Mouse (Mus musculus): ENCODE measurements around the gene Cutal. TPM values are rescaled to one million over a fixed set of nuclear protein-coding genes. Genes with fewer than 3 reads are reported as not detected.
A peak's percentile ranks its signal among the peaks of the same experiment; 100 is the strongest.

Gene Cutal
- polyA plus RNA-seq, 1 experiment: not detected

DNA sequence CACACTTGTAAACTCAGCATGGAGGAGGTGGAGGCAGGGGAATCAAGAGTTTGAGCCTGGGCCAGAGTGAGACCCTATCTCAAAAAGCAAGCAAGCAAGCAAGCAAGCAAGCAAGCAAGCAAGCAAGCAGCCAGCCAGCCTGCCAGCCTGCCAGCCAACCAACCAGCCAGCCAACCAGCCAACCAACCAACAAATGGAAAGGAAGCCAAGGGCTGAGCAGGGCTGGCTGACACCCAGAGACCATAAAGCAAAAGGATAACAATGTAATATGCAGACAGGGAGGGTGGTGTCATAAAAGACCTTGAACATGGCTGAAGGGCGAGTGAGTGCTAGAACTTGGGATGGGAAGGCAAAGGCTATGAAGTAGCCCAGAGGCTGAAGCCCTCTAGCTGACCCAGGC is 26.2 kb downstream of the Cutal start:
- H3K4me3 ChIP-seq (ENCODE audit: insufficient read depth, low read depth, low read length): no peak overlapping the region
- H3K4me1 ChIP-seq (ENCODE audit: control insufficient read depth, insufficient read depth, low read length): peaks cover 9% of the 10 kb centered on the region
- 78% methylated on average over 1 of the region's 1 CpGs for WGBS
- no peak overlapping the region for H3K27ac ChIP-seq (ENCODE audit: insufficient read depth, low read depth, low read length)
- no peak for TF ChIP-seq CTCF (IDR thresholded peaks at IDR 0.05; ENCODE audit: insufficient read depth, low read depth, low read length)
- no peak for TF ChIP-seq POLR2A (IDR thresholded peaks at IDR 0.05; ENCODE audit: insufficient read depth, low read depth, low read length)

DNA sequence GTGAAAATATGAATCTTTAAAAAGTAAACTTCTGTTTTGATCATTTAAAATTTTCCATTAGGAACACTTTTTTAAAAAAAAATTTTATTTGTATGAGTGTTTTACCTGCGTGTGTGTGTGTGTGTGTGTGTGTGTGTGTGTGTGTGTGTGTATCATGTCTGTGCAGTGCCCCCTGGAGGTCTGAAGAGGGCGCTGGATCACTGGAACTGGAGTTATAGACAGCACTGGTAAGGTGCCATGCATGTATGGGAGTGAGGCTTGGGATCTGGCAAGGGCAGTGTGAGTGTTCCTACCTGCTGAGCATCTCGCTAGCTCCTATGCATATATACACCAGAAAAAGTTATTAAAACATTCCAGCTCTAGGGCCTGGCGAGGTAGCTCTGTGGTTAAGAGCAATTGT is 27.5 kb downstream of the Cutal start:
- Histone ChIP-seq H3K4me3 (ENCODE audit: insufficient read depth, low read depth, low read length) (no peak overlapping the region), H3K4me1 (ENCODE audit: control insufficient read depth, insufficient read depth, low read length) (peaks cover 9% of the 10 kb centered on the region), H3K27ac (ENCODE audit: insufficient read depth, low read depth, low read length) (no peak overlapping the region)
- TF ChIP-seq POLR2A (IDR thresholded peaks at IDR 0.05; ENCODE audit: insufficient read depth, low read depth, low read length) (no peak), CTCF (IDR thresholded peaks at IDR 0.05; ENCODE audit: insufficient read depth, low read depth, low read length) (no peak)
- WGBS: 79% methylated on average over 4 of the region's 4 CpGs

DNA sequence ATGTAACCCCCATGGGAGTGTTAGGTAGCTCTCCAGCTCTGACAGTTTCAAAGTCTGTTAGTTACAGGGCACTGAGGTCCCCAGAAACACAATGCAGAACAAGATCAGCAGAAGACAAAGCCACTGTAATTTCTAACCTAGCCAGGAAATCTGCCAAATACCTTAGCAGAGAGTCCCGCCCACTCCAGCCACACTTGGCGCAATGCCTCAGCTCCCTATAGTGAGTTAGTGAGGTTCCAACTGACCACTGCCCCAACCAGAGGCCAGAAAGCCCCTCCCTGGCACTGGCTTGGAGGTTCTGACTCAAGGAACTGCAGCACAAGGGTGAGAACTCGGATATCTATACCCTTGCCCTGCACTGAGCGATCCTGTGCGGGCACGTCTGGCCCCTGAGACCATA is 28.5 kb downstream of the Cutal start:
- no peak overlapping the region for H3K27ac ChIP-seq (ENCODE audit: insufficient read depth, low read depth, low read length)
- H3K4me1 ChIP-seq (ENCODE audit: control insufficient read depth, insufficient read depth, low read length): peaks cover 9% of the 10 kb centered on the region
- no peak overlapping the region for H3K4me3 ChIP-seq (ENCODE audit: insufficient read depth, low read depth, low read length)
- WGBS: 88% methylated on average over 6 of the region's 6 CpGs
- TF ChIP-seq POLR2A (IDR thresholded peaks at IDR 0.05; ENCODE audit: insufficient read depth, low read depth, low read length) (no peak), CTCF (IDR thresholded peaks at IDR 0.05; ENCODE audit: insufficient read depth, low read depth, low read length) (no peak)

DNA sequence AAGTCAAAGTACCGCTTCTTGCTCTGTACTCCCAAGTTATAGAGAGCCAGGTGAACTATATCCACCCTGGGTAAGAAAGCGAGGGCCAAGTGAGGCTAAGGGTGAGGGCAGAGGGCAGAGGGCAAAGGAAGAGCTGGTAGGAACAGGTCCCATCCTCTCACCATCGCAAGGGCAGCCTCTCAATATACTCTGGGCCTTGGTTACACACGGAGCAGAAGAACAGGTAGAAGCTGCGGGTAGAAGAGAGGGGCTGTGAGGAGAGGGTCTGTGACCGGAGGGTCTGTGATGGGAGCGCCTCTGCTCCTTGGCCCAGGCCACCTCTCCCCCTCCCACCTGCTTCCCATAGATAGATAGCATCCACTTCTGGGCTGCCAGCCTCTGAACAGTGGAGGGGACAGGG is 29.0 kb downstream of the Cutal start:
- Histone ChIP-seq H3K4me1 (ENCODE audit: control insufficient read depth, insufficient read depth, low read length) (peaks cover 9% of the 10 kb centered on the region), H3K4me3 (ENCODE audit: insufficient read depth, low read depth, low read length) (no peak overlapping the region), H3K27ac (ENCODE audit: insufficient read depth, low read depth, low read length) (no peak overlapping the region)
- TF ChIP-seq POLR2A (IDR thresholded peaks at IDR 0.05; ENCODE audit: insufficient read depth, low read depth, low read length) (no peak), CTCF (IDR thresholded peaks at IDR 0.05; ENCODE audit: insufficient read depth, low read depth, low read length) (no peak)
- WGBS: 95% methylated on average over 7 of the region's 7 CpGs

DNA sequence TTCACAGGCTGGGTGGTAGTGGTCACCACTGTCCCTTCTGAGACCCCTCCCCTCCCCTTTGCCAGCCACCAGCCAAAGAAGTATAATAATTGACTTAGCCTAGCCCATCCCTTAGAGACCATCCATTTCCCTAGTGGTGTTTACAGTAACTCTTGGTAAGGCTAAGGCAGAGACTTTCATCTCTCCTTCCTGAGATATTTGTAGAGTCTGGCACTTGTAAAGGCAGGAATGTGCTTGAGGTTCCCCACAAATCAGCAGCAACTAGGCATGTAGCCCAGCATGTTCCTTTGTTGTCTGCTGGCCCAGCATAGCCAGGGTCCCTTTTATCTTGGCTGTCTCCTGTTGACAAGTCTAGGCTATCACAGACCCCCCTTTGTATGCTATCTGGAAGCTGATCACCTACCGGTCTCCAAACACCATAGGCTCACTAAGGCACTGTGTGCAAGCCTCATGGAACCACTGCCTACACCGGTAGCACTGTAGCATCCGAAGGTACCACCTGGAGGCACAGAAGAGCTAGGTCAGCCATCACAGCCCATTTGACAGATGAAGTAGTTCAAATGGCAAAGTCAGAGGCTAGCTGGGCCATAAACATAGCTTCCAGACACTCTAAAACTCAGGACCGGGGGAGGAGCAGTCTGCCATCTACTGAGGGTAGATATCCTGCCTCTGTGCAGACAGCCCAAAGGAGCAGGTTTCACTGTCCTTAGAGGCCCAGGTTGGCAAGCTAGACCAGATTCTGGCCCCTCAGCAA is 29.6 kb downstream of the Cutal start:
- WGBS: 66% methylated on average over 4 of the region's 4 CpGs
- Histone ChIP-seq H3K27ac (ENCODE audit: insufficient read depth, low read depth, low read length) (no peak overlapping the region), H3K4me1 (ENCODE audit: control insufficient read depth, insufficient read depth, low read length) (peaks cover 9% of the 10 kb centered on the region), H3K4me3 (ENCODE audit: insufficient read depth, low read depth, low read length) (no peak overlapping the region)
- TF ChIP-seq CTCF (IDR thresholded peaks at IDR 0.05; ENCODE audit: insufficient read depth, low read depth, low read length) (no peak), POLR2A (IDR thresholded peaks at IDR 0.05; ENCODE audit: insufficient read depth, low read depth, low read length) (no peak)

DNA sequence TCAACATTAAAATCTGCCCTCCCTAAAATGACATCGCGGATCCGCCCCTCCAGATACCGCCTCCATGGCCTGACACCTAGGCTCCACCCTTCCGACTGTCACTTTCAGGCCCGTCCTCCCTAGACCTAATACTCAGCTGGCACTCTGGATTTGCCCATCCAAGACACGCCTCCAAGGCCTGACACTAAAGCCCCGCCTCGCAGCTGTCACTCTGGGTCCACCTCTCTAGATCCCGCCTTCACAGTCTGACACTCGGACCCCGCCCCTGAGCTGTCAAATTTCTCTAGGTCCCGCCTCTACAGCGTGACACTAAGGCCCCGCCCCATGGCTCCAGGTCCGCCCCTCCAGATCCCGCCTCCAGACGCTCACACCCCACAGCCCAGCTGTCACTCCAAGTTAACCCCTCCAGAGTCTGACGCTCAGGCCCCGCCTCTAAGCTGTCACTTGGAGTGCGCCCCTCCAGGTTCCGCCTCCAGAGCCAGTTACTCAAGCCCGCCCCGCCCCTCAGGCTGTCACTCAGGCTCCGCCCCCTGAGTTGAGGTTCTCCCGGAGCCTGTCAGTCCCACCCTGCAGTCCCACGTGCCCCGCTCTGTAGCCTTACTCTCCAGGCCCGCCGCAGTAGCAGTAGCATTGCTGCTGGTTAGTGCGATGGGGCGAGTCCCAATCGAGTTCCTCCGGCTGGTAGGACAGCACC is 30.8 kb downstream of the Cutal start:
- 2% methylated on average over 34 of the region's 34 CpGs for WGBS
- TF ChIP-seq POLR2A (IDR thresholded peaks at IDR 0.05; ENCODE audit: insufficient read depth, low read depth, low read length) (no peak), CTCF (IDR thresholded peaks at IDR 0.05; ENCODE audit: insufficient read depth, low read depth, low read length) (no peak)

DNA sequence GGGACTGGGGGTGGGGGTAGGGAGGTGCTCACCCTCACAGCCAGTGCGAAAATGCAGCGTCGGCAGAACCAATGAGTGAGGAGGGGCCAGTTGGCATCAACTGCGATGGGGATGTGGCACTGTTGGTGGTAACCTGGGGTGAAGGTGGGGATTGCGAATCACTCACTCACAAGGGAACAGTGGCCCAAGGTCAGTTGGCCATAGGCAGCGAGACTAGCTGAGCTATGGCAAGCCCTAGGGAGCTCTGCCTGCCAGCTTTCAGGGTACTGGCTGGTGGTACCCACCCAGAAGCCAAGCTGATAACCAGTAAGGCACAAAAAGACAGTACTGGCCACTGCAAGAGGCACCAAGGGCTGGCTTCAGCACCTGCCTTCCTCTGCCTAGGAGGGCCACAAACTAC is 32.2 kb downstream of the Cutal start:
- Histone ChIP-seq H3K27ac (ENCODE audit: insufficient read depth, low read depth, low read length) (no peak overlapping the region), H3K4me3 (ENCODE audit: insufficient read depth, low read depth, low read length) (no peak overlapping the region), H3K4me1 (ENCODE audit: control insufficient read depth, insufficient read depth, low read length) (peaks cover 9% of the 10 kb centered on the region)
- no peak for TF ChIP-seq CTCF (IDR thresholded peaks at IDR 0.05; ENCODE audit: insufficient read depth, low read depth, low read length)
- TF ChIP-seq POLR2A (IDR thresholded peaks at IDR 0.05; ENCODE audit: insufficient read depth, low read depth, low read length): no peak
- WGBS: 84% methylated on average over 6 of the region's 6 CpGs

More for the DNA sequence above, 30.8 kb downstream of the Cutal start:
- H3K4me3 ChIP-seq (ENCODE audit: insufficient read depth, low read depth, low read length): peak overlapping the region; percentile 44
- H3K4me1 ChIP-seq (ENCODE audit: control insufficient read depth, insufficient read depth, low read length): peaks cover 9% of the 10 kb centered on the region
- no peak overlapping the region for H3K27ac ChIP-seq (ENCODE audit: insufficient read depth, low read depth, low read length)

DNA sequence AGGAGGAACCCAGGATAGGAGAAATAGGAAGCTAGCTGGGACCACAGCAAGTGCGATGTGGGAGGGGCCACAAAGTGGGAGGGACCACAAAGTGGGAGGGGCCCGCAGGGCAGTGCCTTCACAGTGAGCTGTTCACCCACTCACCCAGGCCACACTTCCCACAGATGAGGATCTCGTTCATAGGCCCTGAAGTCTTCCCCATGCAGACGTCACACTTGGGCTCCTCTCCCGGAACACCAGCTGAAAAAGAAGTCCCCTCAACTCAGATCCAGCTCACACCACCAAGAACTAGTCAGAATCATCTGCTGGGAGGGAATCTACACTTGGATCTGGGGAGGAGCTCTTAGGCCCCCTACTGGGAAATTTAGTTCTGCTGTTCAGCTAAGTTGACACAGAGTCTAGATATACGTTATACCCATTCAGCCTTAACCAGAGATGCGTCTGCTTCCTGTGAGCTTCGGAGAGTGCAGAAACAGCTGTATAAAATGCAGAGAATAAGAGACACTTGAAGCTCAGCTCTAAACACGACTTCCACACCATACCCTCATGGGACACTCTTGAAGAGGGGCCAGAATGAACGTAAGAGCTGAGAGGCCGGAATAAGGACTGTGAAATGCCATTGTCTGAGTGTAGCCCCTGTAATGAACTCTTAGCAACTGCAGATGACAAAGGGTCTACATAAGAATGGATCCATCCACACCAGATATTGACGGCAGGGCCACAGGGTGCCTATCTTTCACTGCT is 32.8 kb downstream of the Cutal start:
- Histone ChIP-seq H3K27ac (ENCODE audit: insufficient read depth, low read depth, low read length) (no peak overlapping the region), H3K4me1 (ENCODE audit: control insufficient read depth, insufficient read depth, low read length) (peaks cover 9% of the 10 kb centered on the region), H3K4me3 (ENCODE audit: insufficient read depth, low read depth, low read length) (no peak overlapping the region)
- 54% methylated on average over 12 of the region's 12 CpGs for WGBS
- no peak for TF ChIP-seq CTCF (IDR thresholded peaks at IDR 0.05; ENCODE audit: insufficient read depth, low read depth, low read length)
- TF ChIP-seq POLR2A (IDR thresholded peaks at IDR 0.05; ENCODE audit: insufficient read depth, low read depth, low read length): no peak

DNA sequence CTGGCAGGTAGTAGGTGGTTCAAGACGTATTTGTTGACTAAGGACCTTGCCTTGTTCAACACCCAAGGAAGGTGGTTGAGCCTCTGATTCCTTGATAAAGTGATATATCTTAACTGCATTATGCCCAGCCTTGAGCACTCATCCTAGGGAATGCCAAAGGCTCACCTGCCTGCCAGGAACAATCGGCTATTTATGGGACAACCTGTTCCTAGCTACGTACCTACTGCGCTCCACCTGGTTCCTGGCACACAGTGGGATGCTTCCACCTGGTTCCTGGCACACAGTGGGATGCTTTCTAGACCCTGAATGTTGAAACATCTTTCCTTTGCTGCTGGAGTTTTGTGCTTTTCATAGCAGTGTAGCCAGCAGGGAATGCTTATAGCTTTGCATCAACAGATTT is 35.5 kb downstream of the Cutal start:
- WGBS: 97% methylated on average over 4 of the region's 4 CpGs
- Histone ChIP-seq H3K4me3 (ENCODE audit: insufficient read depth, low read depth, low read length) (no peak overlapping the region), H3K4me1 (ENCODE audit: control insufficient read depth, insufficient read depth, low read length) (peaks cover 16% of the 10 kb centered on the region), H3K27ac (ENCODE audit: insufficient read depth, low read depth, low read length) (no peak overlapping the region)
- no peak for TF ChIP-seq CTCF (IDR thresholded peaks at IDR 0.05; ENCODE audit: insufficient read depth, low read depth, low read length)
- no peak for TF ChIP-seq POLR2A (IDR thresholded peaks at IDR 0.05; ENCODE audit: insufficient read depth, low read depth, low read length)
